Mouse (Mus musculus): Measurements from ENCODE around the gene Sbk2.

DNA sequence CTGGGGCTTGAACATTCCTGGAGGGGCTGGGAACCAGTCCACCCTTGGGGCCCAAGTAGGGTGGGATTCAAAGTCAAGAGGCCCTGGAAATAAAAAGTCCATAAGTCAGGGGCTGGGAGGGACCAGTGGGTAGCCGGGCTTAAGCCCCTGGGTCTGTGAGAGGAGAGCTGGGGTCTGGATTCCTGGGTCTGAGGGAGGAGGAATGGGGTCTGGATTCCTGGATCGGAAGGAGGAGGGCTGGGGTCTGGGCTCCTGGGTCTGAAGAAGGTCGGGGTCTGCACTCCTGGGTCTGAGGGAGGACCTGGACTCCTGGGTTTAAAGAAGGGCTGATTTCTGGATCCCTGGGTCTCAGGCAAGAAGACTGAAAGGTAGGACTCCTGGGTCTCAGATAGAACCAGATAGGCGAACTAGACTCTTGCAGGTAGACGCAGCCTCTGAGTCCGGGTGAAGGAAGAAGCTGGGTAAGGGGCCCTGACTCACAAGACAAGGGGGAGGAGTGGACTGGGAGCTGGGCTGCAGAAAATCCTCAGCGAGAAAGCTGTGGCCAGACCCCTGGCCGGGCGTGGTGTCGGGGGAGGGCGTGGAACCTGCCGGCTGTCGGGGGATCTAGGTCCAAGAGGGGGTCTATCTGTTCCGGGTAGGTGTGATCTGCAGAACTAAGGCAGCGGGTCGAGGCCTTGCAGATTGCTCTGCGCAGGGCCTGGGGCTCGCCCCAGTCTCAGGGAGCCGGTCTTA lies 31.2 kb upstream of the Sbk2 start:
- TF ChIP-seq POLR2A (IDR thresholded peaks at IDR 0.05; ENCODE audit: extremely low read depth, insufficient read depth, low read length) (no peak), CTCF (IDR thresholded peaks at IDR 0.05; ENCODE audit: extremely low read depth, insufficient read depth, low read length) (no peak)
